Mouse (Mus musculus): ENCODE measurements at regions not wholly inside any gene's neighbourhood (a gene's known extent, or its start where the extent isn't known, plus 50 kb on each side); places are given as distances from the start of the nearest gene placed in this dataset.
A peak's percentile ranks its signal among the peaks of the same experiment; 100 is the strongest.
"Not testable (repeated sequence)": the region's sequence is repeated elsewhere in the genome, so short reads cannot be mapped to it uniquely, and the experiment has no call there.

- DNase-seq (ENCODE audit: low read depth, low spot score) = no peak
Observed at GRCm38 (mm10) chr15:52406156-52406885, 1478.4 kb upstream of the Gm7489 start.

- DNase-seq (ENCODE audit: low read depth, low spot score) = no peak
Observed at GRCm38 (mm10) chr15:52412869-52413771, 1471.6 kb upstream of the Gm7489 start.

GRCm38 (mm10) chr15:52425976-52426375 lies 1458.7 kb upstream of the Gm7489 start:
- DNase-seq (ENCODE audit: low read depth, low spot score) = no peak

GRCm38 (mm10) chr15:52430491-52431158 lies 1454.1 kb upstream of the Gm7489 start:
- DNase-seq (ENCODE audit: low read depth, low spot score) = no peak

- no peak for DNase-seq (ENCODE audit: low read depth, low spot score)
Observed at GRCm38 (mm10) chr15:52433639-52434038, 1451.1 kb upstream of the Gm7489 start.

GRCm38 (mm10) chr15:52438403-52438802 lies 1446.3 kb upstream of the Gm7489 start:
- no peak for DNase-seq (ENCODE audit: low read depth, low spot score)

- DNase-seq (ENCODE audit: low read depth, low spot score) = peak; percentile 59
Observed at GRCm38 (mm10) chr15:52458782-52459181, 1425.9 kb upstream of the Gm7489 start.

GRCm38 (mm10) chr15:52459315-52459714 lies 1425.4 kb upstream of the Gm7489 start:
- DNase-seq (ENCODE audit: low read depth, low spot score) = no peak

GRCm38 (mm10) chr15:52464226-52465138 lies 1420.2 kb upstream of the Gm7489 start:
- DNase-seq (ENCODE audit: low read depth, low spot score) = no peak

- not testable (repeated sequence) for DNase-seq (ENCODE audit: low read depth, low spot score)
Observed at GRCm38 (mm10) chr15:52478124-52478523, 1406.6 kb upstream of the Gm7489 start.

- no peak for DNase-seq (ENCODE audit: low read depth, low spot score)
Observed at GRCm38 (mm10) chr15:52480834-52481233, 1403.9 kb upstream of the Gm7489 start.

- no peak for DNase-seq (ENCODE audit: low read depth, low spot score)
Observed at GRCm38 (mm10) chr15:52483598-52484165, 1401.0 kb upstream of the Gm7489 start.

- no peak for DNase-seq (ENCODE audit: low read depth, low spot score)
Observed at GRCm38 (mm10) chr15:52484276-52484675, 1400.4 kb upstream of the Gm7489 start.

- no peak for DNase-seq (ENCODE audit: low read depth, low spot score)
Observed at GRCm38 (mm10) chr15:52505278-52505831, 1379.4 kb upstream of the Gm7489 start.

GRCm38 (mm10) chr15:52506930-52507329 lies 1377.8 kb upstream of the Gm7489 start:
- DNase-seq (ENCODE audit: low read depth, low spot score) = peak; percentile 33

GRCm38 (mm10) chr15:52508609-52509008 lies 1376.1 kb upstream of the Gm7489 start:
- no peak for DNase-seq (ENCODE audit: low read depth, low spot score)

GRCm38 (mm10) chr15:52510137-52510536 lies 1374.6 kb upstream of the Gm7489 start:
- no peak for DNase-seq (ENCODE audit: low read depth, low spot score)

- no peak for DNase-seq (ENCODE audit: low read depth, low spot score)
Observed at GRCm38 (mm10) chr15:52536594-52536993, 1348.1 kb upstream of the Gm7489 start.

- no peak for DNase-seq (ENCODE audit: low read depth, low spot score)
Observed at GRCm38 (mm10) chr15:52558682-52559081, 1326.0 kb upstream of the Gm7489 start.

- no peak for DNase-seq (ENCODE audit: low read depth, low spot score)
Observed at GRCm38 (mm10) chr15:52564078-52564477, 1320.6 kb upstream of the Gm7489 start.
